Mouse (Mus musculus) embryonic fibroblast, embryonic 13.5 days (primary cell): ENCODE data around the gene Chmp1a. TPM values are rescaled to one million over a fixed set of nuclear protein-coding genes. Genes with fewer than 3 reads are reported as not detected.
"Not testable (repeated sequence)": the region's sequence is repeated elsewhere in the genome, so short reads cannot be mapped to it uniquely, and the experiment has no call there.

Source experiments
- H3K27ac ChIP-seq: 2 replicates; pipeline ENCODE4 v1.5.1; 2012; ENCODE audit warnings: low read length, control low read depth, inconsistent platforms; ENCODE audit not compliant: insufficient read depth
- H3K4me1 ChIP-seq: 2 replicates; pipeline ENCODE4 v1.6.1; 2011; ENCODE audit warnings: low read length; ENCODE audit not compliant: control insufficient read depth, insufficient read depth
- H3K4me3 ChIP-seq: 2 replicates; pipeline ENCODE4 v1.5.1; 2011; ENCODE audit warnings: mild to moderate bottlenecking, control low read depth, low read length; ENCODE audit not compliant: insufficient read depth
- CTCF ChIP-seq: IDR thresholded peaks from 2 replicates; pipeline ENCODE4 v1.5.1; 2011; ENCODE audit warnings: mild to moderate bottlenecking, control low read depth, low read length, moderate library complexity, borderline replicate concordance; ENCODE audit not compliant: insufficient read depth
- POLR2A ChIP-seq: IDR thresholded peaks from 2 replicates; pipeline ENCODE4 v1.6.1; 2011; ENCODE audit warnings: low read depth, mild to moderate bottlenecking, control low read depth, low read length, moderate library complexity
- polyA plus RNA-seq: library from polyadenylated mRNA; stranded (reverse); fragments of >200 nt; gene quantifications from 2 replicates; pipeline ENCODE4 v1.2.4, GENCODE M21; 2011; ENCODE audit warnings: low read depth; ENCODE audit not compliant: missing spikeins, insufficient read length

Chmp1a gene
- polyA plus RNA-seq, 1 experiment = 68.8 TPM

DNA sequence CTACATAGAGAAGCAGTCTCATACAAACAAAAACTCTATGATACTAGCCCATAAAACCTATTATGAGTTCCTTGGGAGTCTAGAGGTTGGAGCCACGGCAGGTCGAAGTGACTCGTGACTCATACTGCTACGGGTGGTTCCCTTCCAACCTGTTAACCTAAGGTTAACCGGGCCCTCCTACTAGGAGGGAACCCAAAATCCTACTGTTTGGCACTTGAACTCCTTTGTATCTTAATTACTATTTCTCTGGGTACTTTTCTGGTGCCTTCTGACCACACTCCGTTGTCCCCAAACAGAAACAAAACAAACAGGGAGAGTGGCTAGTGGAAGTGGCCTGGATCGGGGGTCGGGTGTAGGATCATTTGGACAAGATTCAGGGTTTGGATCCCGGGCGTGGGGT lies 687 bp downstream of the Chmp1a start:
- no peak overlapping the region for H3K27ac ChIP-seq
- H3K4me1 ChIP-seq = 0 out of 2 replicates have a peak, but pooled peaks cover 6% of the 10 kb centered on the region
- TF ChIP-seq POLR2A = no peak
- no peak for TF ChIP-seq CTCF
- peak overlapping the region; percentile 99 for H3K4me3 ChIP-seq

- Histone ChIP-seq H3K4me3 (no peak overlapping the region), H3K4me1 (no peaks in the 10 kb centered on the region), H3K27ac (no peak overlapping the region)
- TF ChIP-seq POLR2A (no peak), CTCF (no peak)
These were observed 9.0 kb downstream of the Chmp1a start for GRCm38 (mm10) chr8:123203571-123203970.

GRCm38 (mm10) chr8:123202288-123202687 lies 10.3 kb downstream of the Chmp1a start:
- TF ChIP-seq POLR2A = no peak
- TF ChIP-seq CTCF = 0 out of 2 replicates have a peak, but pooled peaks have one; percentile 12
- Histone ChIP-seq H3K4me3 (no peak overlapping the region), H3K27ac (no peak overlapping the region)

GRCm38 (mm10) chr8:123199864-123200263 lies 12.7 kb downstream of the Chmp1a start:
- TF ChIP-seq CTCF = no peak
- no peak for TF ChIP-seq POLR2A
- no peak overlapping the region for H3K27ac ChIP-seq
- H3K4me3 ChIP-seq = no peak overlapping the region
- no peaks in the 10 kb centered on the region for H3K4me1 ChIP-seq

More at GRCm38 (mm10) chr8:123202288-123202687, 10.3 kb downstream of the Chmp1a start:
- no peaks in the 10 kb centered on the region for H3K4me1 ChIP-seq

- not testable (repeated sequence) for H3K27ac ChIP-seq, H3K4me1 ChIP-seq, H3K4me3 ChIP-seq
These were observed 15.5 kb downstream of the Chmp1a start for GRCm38 (mm10) chr8:123197016-123197415.

DNA sequence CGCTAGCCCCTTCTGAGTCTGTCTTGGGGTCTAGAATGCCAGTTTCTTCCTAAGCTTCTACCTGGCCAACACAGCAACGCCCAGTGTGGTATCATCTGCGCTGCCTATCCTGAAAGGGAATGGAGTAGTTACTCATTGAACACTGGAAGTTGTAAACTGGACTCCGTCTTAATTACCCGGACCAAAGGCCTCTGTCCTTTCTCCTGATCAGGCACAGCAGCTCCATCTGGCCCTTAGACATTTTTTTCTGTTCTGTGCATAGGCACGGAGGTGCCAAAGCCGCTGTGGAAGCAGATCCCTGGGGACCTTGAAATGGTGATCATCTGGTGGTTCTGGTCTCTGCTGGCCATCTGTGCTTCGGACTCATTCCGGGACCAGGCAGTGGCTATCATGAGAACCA lies 18.8 kb downstream of the Chmp1a start:
- H3K4me1 ChIP-seq = no peaks in the 10 kb centered on the region
- no peak overlapping the region for H3K4me3 ChIP-seq
- TF ChIP-seq CTCF (no peak), POLR2A (no peak)
- H3K27ac ChIP-seq = no peak overlapping the region

- H3K4me3 ChIP-seq = no peak overlapping the region
- TF ChIP-seq POLR2A (no peak), CTCF (no peak)
These were observed 20.7 kb downstream of the Chmp1a start for GRCm38 (mm10) chr8:123191908-123192307.

GRCm38 (mm10) chr8:123190678-123191077 lies 21.9 kb downstream of the Chmp1a start:
- H3K4me1 ChIP-seq = peaks cover 13% of the 10 kb centered on the region
- TF ChIP-seq CTCF (peak; percentile 50; the same call in 1 of the 2 replicates), POLR2A (no peak)
- H3K4me3 ChIP-seq = no peak overlapping the region
- no peak overlapping the region for H3K27ac ChIP-seq

More at GRCm38 (mm10) chr8:123191908-123192307, 20.7 kb downstream of the Chmp1a start:
- Histone ChIP-seq H3K27ac (no peak overlapping the region), H3K4me1 (peaks cover 8% of the 10 kb centered on the region; the same call in 1 of the 2 replicates)

DNA sequence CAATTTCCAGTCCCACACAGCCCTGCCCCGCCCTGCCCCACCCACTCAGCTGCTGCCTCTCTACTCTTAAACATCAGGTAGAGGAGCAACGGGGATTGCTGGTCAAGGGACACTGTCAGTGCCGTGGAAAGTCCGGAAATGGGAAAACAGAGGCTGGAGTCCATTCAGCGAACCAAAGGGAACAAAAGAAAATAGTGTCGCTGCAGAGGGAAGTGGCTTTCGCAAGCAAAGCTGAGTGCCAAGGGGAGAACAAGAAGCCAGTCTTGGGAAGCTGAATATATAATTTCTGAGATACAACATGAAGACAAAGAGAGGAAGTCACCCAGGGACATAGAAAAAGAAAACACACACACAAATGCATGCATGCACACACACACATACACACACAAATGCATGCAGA lies 23.7 kb downstream of the Chmp1a start:
- Histone ChIP-seq H3K4me1 (peaks cover 17% of the 10 kb centered on the region), H3K4me3 (no peak overlapping the region), H3K27ac (no peak overlapping the region)
- TF ChIP-seq POLR2A = no peak
- no peak for TF ChIP-seq CTCF

GRCm38 (mm10) chr8:123188006-123188405 lies 24.6 kb downstream of the Chmp1a start:
- peaks cover 17% of the 10 kb centered on the region for H3K4me1 ChIP-seq
- H3K27ac ChIP-seq = peak overlapping the region; percentile 16; the same call in 1 of the 2 replicates
- no peak overlapping the region for H3K4me3 ChIP-seq
- TF ChIP-seq CTCF (no peak), POLR2A (no peak)

GRCm38 (mm10) chr8:123185566-123186409 lies 26.8 kb downstream of the Chmp1a start, which contains the start of gene Dpep1:
Dpep1 (plus strand) TSS chr8:123186242.
- Histone ChIP-seq H3K4me3 (no peak within 1 kb of the TSS), H3K4me1 (peaks cover 17% of the 10 kb centered on the region), H3K27ac (peak within 1 kb of the TSS; percentile 61)
- no peak for TF ChIP-seq CTCF
- TF ChIP-seq POLR2A = no peak
